Mouse (Mus musculus): ENCODE measurements around the gene Lamtor1.

DNA sequence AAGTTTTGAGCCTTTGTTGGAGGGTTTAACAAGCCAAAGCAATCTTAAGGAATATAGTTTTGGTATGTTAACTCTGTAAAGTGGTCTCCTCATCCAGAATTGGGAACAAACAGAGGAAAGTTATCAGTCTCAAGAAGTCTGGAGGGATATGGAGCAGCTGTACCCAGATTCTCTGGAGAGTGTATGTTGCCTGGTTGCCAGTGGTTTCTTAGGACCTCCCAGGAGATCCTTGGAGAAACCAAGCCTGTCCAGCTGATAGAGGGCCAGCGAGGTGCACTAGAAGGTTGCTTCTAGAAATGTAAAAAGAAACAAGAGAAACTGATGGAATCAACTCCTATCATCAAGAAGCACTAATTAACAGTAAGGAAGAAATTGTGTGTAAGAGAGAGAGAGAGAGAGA, 45.9 kb downstream of the Lamtor1 start:
- TF ChIP-seq CTCF (IDR thresholded peaks at IDR 0.05; ENCODE audit: low read depth) (no peak), EP300 (IDR thresholded peaks at IDR 0.05; ENCODE audit: low read depth) (no peak)

All from liver, embryonic 14.5 days (tissue).